Mouse (Mus musculus) CH12.LX (cell line): ENCODE measurements around the gene Anks1b. TPM values are rescaled to one million over a fixed set of nuclear protein-coding genes. Genes with fewer than 3 reads are reported as not detected.
A peak's percentile ranks its signal among the peaks of the same experiment; 100 is the strongest.

Experiments used
- DNase-seq: peaks from one replicate; pipeline ENCODE4 v3.0.0-alpha.2; 2013; ENCODE audit errors: extremely low read depth
- H3K27ac ChIP-seq: 2 replicates; pipeline ENCODE4 v1.5.1; 2012; ENCODE audit warnings: low read depth, mild to moderate bottlenecking, control low read depth, moderate library complexity; ENCODE audit not compliant: insufficient read depth
- H3K27me3 ChIP-seq: replicated peaks from 2 replicates; pipeline ENCODE3; 2012; ENCODE audit warnings: inconsistent platforms
- H3K36me3 ChIP-seq, 2 experiments: replicated peaks in 1 of 2; 2 replicates each; pipeline versions ENCODE3 to v1.6.1; 2012; ENCODE audit warnings: inconsistent platforms in 1 of 2, low read length in 1 of 2, mild to moderate bottlenecking in 1 of 2, mixed read lengths in 1 of 2, moderate library complexity in 1 of 2; ENCODE audit not compliant: control insufficient read depth in 1 of 2, insufficient read depth in 1 of 2
- H3K4me1 ChIP-seq, 2 experiments: 2 replicates each; pipeline ENCODE4 v1.6.1; 2012; ENCODE audit warnings: inconsistent platforms in 1 of 2, moderate library complexity in 1 of 2; ENCODE audit not compliant: insufficient read depth in 2 of 2, control insufficient read depth in 1 of 2
- H3K4me2 ChIP-seq: 2 replicates; pipeline ENCODE4 v1.6.1; 2012; ENCODE audit warnings: low read depth, mild to moderate bottlenecking, control low read depth; ENCODE audit not compliant: poor library complexity, insufficient read depth, severe bottlenecking
- H3K4me3 ChIP-seq, 3 experiments: fragments of 150-350 bp in 1 of 3; sonication (generic) in 1 of 3; replicated peaks in 1 of 3; 2 replicates each; pipeline versions ENCODE3 to v1.5.1; 2011 to 2012; ENCODE audit warnings: low read depth in 2 of 3, low read length in 2 of 3, mild to moderate bottlenecking in 2 of 3, moderate library complexity in 2 of 3, control low read depth in 1 of 3, improper control_type of control experiment in 1 of 3, inconsistent platforms in 1 of 3, mixed read lengths in 1 of 3; ENCODE audit not compliant: poor library complexity in 1 of 3
- H3K79me2 ChIP-seq: replicated peaks from 2 replicates; pipeline ENCODE4 v1.6.1; 2012; ENCODE audit warnings: mild to moderate bottlenecking, moderate library complexity; ENCODE audit not compliant: control insufficient read depth, poor library complexity, insufficient read depth, severe bottlenecking; ENCODE audit errors: extremely low read depth
- H3K9ac ChIP-seq: 2 replicates; pipeline ENCODE4 v1.6.1; 2012; ENCODE audit warnings: low read depth, mild to moderate bottlenecking, control low read depth, moderate library complexity; ENCODE audit not compliant: insufficient read depth
- H3K9me3 ChIP-seq: replicated peaks from 2 replicates; pipeline ENCODE3; 2012; ENCODE audit warnings: low read length, inconsistent platforms, mixed read lengths
- CHD1 ChIP-seq: IDR thresholded peaks from 2 replicates; pipeline ENCODE4 v1.6.1; 2012; ENCODE audit warnings: low read depth, low read length, improper control_type of control experiment, inconsistent platforms
- CTCF ChIP-seq, 2 experiments: IDR thresholded peaks in 1 of 2; conservative IDR thresholded peaks in 1 of 2; 2 replicates each; pipeline ENCODE4 v1.5.1; 2011 to 2012; ENCODE audit warnings: low read depth in 2 of 2, low read length in 2 of 2, improper control_type of control experiment in 1 of 2, inconsistent platforms in 1 of 2, mild to moderate bottlenecking in 1 of 2, moderate library complexity in 1 of 2
- E2F4 ChIP-seq: IDR thresholded peaks from 2 replicates; pipeline ENCODE4 v1.6.1; 2011; ENCODE audit warnings: low read depth, low read length, improper control_type of control experiment; ENCODE audit not compliant: insufficient replicate concordance
- ETS1 ChIP-seq: conservative IDR thresholded peaks from 2 replicates; pipeline ENCODE4 v1.6.1; 2012; ENCODE audit warnings: low read depth, mild to moderate bottlenecking, inconsistent platforms, low read length, improper control_type of control experiment, moderate library complexity
- GABPA ChIP-seq: IDR thresholded peaks from 2 replicates; pipeline ENCODE4 v1.6.1; 2012; ENCODE audit warnings: low read depth, low read length, improper control_type of control experiment, inconsistent platforms; ENCODE audit not compliant: insufficient replicate concordance
- HCFC1 ChIP-seq: IDR thresholded peaks from 2 replicates; pipeline ENCODE4 v1.6.1; 2012; ENCODE audit warnings: low read depth, mild to moderate bottlenecking, inconsistent platforms, low read length, improper control_type of control experiment
- JUND ChIP-seq: conservative IDR thresholded peaks from 2 replicates; pipeline ENCODE4 v1.6.1; 2011; ENCODE audit warnings: low read depth, low read length, improper control_type of control experiment
- MAX ChIP-seq: IDR thresholded peaks from 2 replicates; pipeline ENCODE4 v1.6.1; 2011; ENCODE audit warnings: low read length, improper control_type of control experiment
- MEF2A ChIP-seq: IDR thresholded peaks from 2 replicates; pipeline ENCODE4 v1.6.1; 2014; ENCODE audit warnings: low read depth, mild to moderate bottlenecking, inconsistent platforms, low read length, improper control_type of control experiment, borderline replicate concordance
- RAD21 ChIP-seq: IDR thresholded peaks from 2 replicates; pipeline ENCODE4 v1.6.1; 2011; ENCODE audit warnings: low read depth, mild to moderate bottlenecking, low read length, improper control_type of control experiment, moderate library complexity
- SMC3 ChIP-seq: IDR thresholded peaks from 2 replicates; pipeline ENCODE4 v1.6.1; 2011; ENCODE audit warnings: low read depth, low read length, improper control_type of control experiment
- TBP ChIP-seq: conservative IDR thresholded peaks from 2 replicates; pipeline ENCODE4 v1.6.1; 2011; ENCODE audit warnings: low read depth, low read length, improper control_type of control experiment
- USF1 ChIP-seq: IDR thresholded peaks from 2 replicates; pipeline ENCODE4 v1.6.1; 2014; ENCODE audit warnings: low read depth, mild to moderate bottlenecking, inconsistent platforms, low read length, improper control_type of control experiment
- USF2 ChIP-seq: conservative IDR thresholded peaks from 2 replicates; pipeline ENCODE4 v1.6.1; 2011; ENCODE audit warnings: low read depth, low read length, improper control_type of control experiment
- dilution Hi-C: fragments of 300-500 bp; cut with MboI; formaldehyde crosslinking; loops from 2 replicates; pipeline ENCODE4 v1.14.3; 2020; ENCODE audit warnings: low sequenced_read_pairs; ENCODE audit not compliant: extremely low pct_unique_long_range_greater_than_20kb, extremely low pct_ligation_motif_present
- in situ Hi-C: fragments of 300-500 bp; cut with MboI; formaldehyde crosslinking; loops from 3 replicates; pipeline ENCODE4 v1.14.3; 2019; ENCODE audit warnings: low sequenced_read_pairs, low pct_ligation_motif_present, low pct_unique_long_range_greater_than_20kb, mixed read lengths
- polyA plus RNA-seq: library from polyadenylated mRNA; unstranded; fragments of >175 nt; gene quantifications from 2 replicates; pipeline ENCODE4 v1.2.1, GENCODE M21; 2012; ENCODE audit warnings: low read depth; ENCODE audit not compliant: insufficient read length
- total RNA-seq, 2 experiments: library from RNA; depleted of rRNA; stranded (reverse); fragments of 300-350 nt in 1 of 2; fragments of >200 nt in 1 of 2; gene quantifications; 2 replicates each; pipeline ENCODE4 v1.2.3; 2012 to 2014

Anks1b gene
- total and polyA plus RNA-seq, 3 experiments: 0.17 TPM; not detected in 2

DNA sequence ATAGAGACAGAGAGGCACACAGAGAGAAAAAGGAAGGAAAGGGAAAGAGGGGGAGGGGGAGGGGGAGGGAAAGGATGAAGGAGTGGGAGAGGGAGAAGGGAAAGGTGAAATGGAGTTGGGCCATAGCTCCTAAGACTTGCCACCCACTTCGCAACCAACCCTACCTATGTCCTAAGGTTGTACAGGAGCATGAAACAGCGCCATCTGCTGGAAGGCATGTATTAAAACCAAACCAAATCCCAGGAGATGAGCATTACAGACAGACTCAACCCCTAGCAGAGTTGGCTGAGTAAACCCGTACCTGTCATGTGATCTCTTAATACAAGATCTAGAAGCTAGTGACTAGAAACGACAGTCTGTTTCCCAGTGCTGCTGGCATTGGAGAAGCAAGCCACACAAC is 500.2 kb downstream of the Anks1b start:
- DNase-seq: peak; percentile 84
- Histone ChIP-seq H3K36me3 (no peaks in the 10 kb centered on the region), H3K27ac (no peak overlapping the region), H3K9me3 (no peaks in the 10 kb centered on the region), H3K79me2 (no peaks in the 10 kb centered on the region), H3K27me3 (no peaks in the 10 kb centered on the region), H3K9ac (no peak overlapping the region), H3K4me3 (no peak overlapping the region), H3K4me1 (peaks cover 0 to 9% of the 10 kb centered on the region in 2 experiments; a peak in 2 of 4 replicates), H3K4me2 (no peak overlapping the region)
- in situ Hi-C loops (no loop called here), dilution Hi-C loops (no loop called here)
- peak; percentile 49 to 68 for TF ChIP-seq CTCF (conservative IDR thresholded peaks at IDR 0.05 in 1 of 2, IDR thresholded peaks at IDR 0.05 in 1 of 2; ENCODE audit: low read depth in 2 of 2, low read length in 2 of 2)
- TF ChIP-seq CHD1: no peak
- peak; percentile 33 for TF ChIP-seq SMC3
- TF ChIP-seq RAD21: peak; percentile 38

GRCm38 (mm10) chr10:90376605-90377004 is 503.3 kb downstream of the Anks1b start:
- peaks cover 0 to 34% of the 10 kb centered on the region in 2 experiments; a peak in 2 of 4 replicates for H3K4me1 ChIP-seq
- H3K27ac ChIP-seq: no peak overlapping the region
- H3K4me2 ChIP-seq: no peak overlapping the region
- in situ Hi-C loops: no loop called here
- H3K27me3 ChIP-seq: no peaks in the 10 kb centered on the region
- H3K79me2 ChIP-seq: no peaks in the 10 kb centered on the region
- no peaks in the 10 kb centered on the region for H3K9me3 ChIP-seq
- TF ChIP-seq E2F4: no peak
- TF ChIP-seq USF2: no peak
- no peak for TF ChIP-seq GABPA
- no peak for TF ChIP-seq MAX
- TF ChIP-seq MEF2A: no peak
- no peak for TF ChIP-seq ETS1
- no peak for TF ChIP-seq HCFC1
- dilution Hi-C loops: no loop called here
- H3K4me3 ChIP-seq: no peak overlapping the region
- no peak for DNase-seq
- H3K9ac ChIP-seq: no peak overlapping the region
- H3K36me3 ChIP-seq: no peaks in the 10 kb centered on the region

DNA sequence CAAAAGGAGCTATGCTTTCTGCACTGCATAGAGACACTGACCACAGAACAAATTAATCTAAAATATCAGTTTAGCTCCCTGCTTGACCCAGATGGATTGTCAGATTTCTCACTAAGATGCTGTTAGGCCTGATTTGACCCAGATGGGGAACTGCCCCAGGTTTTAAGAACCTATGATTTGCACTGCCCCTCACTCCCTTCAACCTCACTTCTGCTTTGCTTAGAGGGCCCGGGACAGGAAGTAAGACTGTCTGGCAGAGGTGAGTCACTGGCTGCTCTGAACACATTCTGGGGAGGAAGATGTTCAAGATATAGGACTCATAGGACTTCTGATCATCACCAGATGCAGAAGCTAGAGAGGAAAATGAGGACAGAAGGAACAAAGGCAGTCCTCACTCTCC is 506.8 kb downstream of the Anks1b start:
- Histone ChIP-seq H3K4me3 (no peak overlapping the region), H3K9ac (no peak overlapping the region), H3K36me3 (no peaks in the 10 kb centered on the region), H3K4me2 (no peak overlapping the region), H3K79me2 (no peaks in the 10 kb centered on the region), H3K27me3 (no peaks in the 10 kb centered on the region), H3K9me3 (no peaks in the 10 kb centered on the region), H3K4me1 (peaks cover 0 to 25% of the 10 kb centered on the region in 2 experiments; a peak in 2 of 4 replicates), H3K27ac (no peak overlapping the region)
- TF ChIP-seq TBP (no peak), JUND (no peak), USF1 (no peak)
- peak; percentile 66 for DNase-seq
- dilution Hi-C loops (no loop called here), in situ Hi-C loops (no loop called here)
